Mouse (Mus musculus) subcutaneous adipose tissue, adult 2 months (tissue): Measurements from ENCODE around the gene Rhox4g. TPM values are rescaled to one million over a fixed set of nuclear protein-coding genes. Genes with fewer than 3 reads are reported as not detected.

Source experiments
- polyA plus RNA-seq: library from polyadenylated mRNA; depleted of rRNA; stranded (reverse); fragments of >200 nt; gene quantifications from 2 replicates; pipeline ENCODE4 v1.2.3, GENCODE M21; 2012; ENCODE audit warnings: low replicate concordance; rRNA removed

Gene Rhox4g
- not detected in 2 replicates for polyA plus RNA-seq

GRCm38 (mm10) chrX:37651227-37651626 is at the start of gene Rhox4g:
Gene Rhox4g (minus strand): TSS chrX:37651327.

GRCm38 (mm10) chrX:37673177-37673576 is 22.1 kb upstream of the Rhox4g start, which contains the start of gene Rhox2h:
Gene Rhox2h (minus strand): TSS chrX:37673277.

GRCm38 (mm10) chrX:37668664-37669063 is 17.5 kb upstream of the Rhox4g start, which contains the start of gene Rhox3h:
Gene Rhox3h (minus strand): TSS chrX:37668764.

GRCm38 (mm10) chrX:37643370-37643769 is 7.8 kb downstream of the Rhox4g start, which contains the start of gene Rhox2g:
Gene Rhox2g (minus strand): TSS chrX:37643470.

GRCm38 (mm10) chrX:37628512-37628911 is 22.6 kb downstream of the Rhox4g start, which contains the start of gene Rhox3g:
Gene Rhox3g (minus strand): TSS chrX:37628612.

GRCm38 (mm10) chrX:37607604-37608003 is 43.5 kb downstream of the Rhox4g start, which contains the start of gene Rhox4f:
Gene Rhox4f (minus strand): TSS chrX:37607704.

Other genes starting within 250 kb of the Rhox4g start
- gene Rhox2b, start 239.3 kb downstream of the Rhox4g start, polyA plus RNA-seq = not detected in 2 replicates
- gene Rhox4b, start 218.8 kb downstream of the Rhox4g start, polyA plus RNA-seq = not detected in 2 replicates
- gene Rhox2c, start 197.6 kb downstream of the Rhox4g start, polyA plus RNA-seq = not detected in 2 replicates
- gene Rhox3c, start 192.7 kb downstream of the Rhox4g start, polyA plus RNA-seq = not detected in 2 replicates
- not detected in 2 replicates for gene Rhox4c, start 171.0 kb downstream of the Rhox4g start, polyA plus RNA-seq
- not detected in 2 replicates for gene Rhox2d, start 157.9 kb downstream of the Rhox4g start, polyA plus RNA-seq
- gene Rhox4d, start 137.0 kb downstream of the Rhox4g start, polyA plus RNA-seq = not detected in 2 replicates
- not detected in 2 replicates for gene Rhox2e, start 120.9 kb downstream of the Rhox4g start, polyA plus RNA-seq
- not detected in 2 replicates for gene Rhox3e, start 109.3 kb downstream of the Rhox4g start, polyA plus RNA-seq
- gene Rhox4e, start 93.9 kb downstream of the Rhox4g start, polyA plus RNA-seq = not detected in 2 replicates
- not detected in 2 replicates for gene Rhox2f, start 79.9 kb downstream of the Rhox4g start, polyA plus RNA-seq
- gene Rhox3f, start 70.3 kb downstream of the Rhox4g start, polyA plus RNA-seq = not detected in 2 replicates
- not detected in 2 replicates for gene Rhox4f, start 43.6 kb downstream of the Rhox4g start, polyA plus RNA-seq
- gene Rhox3g, start 22.7 kb downstream of the Rhox4g start, polyA plus RNA-seq = not detected in 2 replicates
- not detected in 2 replicates for gene Rhox2g, start 7.9 kb downstream of the Rhox4g start, polyA plus RNA-seq
- gene Rhox3h, start 17.4 kb upstream of the Rhox4g start, polyA plus RNA-seq = not detected in 2 replicates
- not detected in 2 replicates for gene Rhox2h, start 21.9 kb upstream of the Rhox4g start, polyA plus RNA-seq
- not detected in 2 replicates for gene Rhox5, start 153.5 kb upstream of the Rhox4g start, polyA plus RNA-seq
- not detected in 2 replicates for gene Rhox6, start 175.6 kb upstream of the Rhox4g start, polyA plus RNA-seq
- not detected in 2 replicates for gene Rhox7a, start 180.4 kb upstream of the Rhox4g start, polyA plus RNA-seq
- gene Rhox8, start 227.6 kb upstream of the Rhox4g start, polyA plus RNA-seq = not detected in 2 replicates
- not detected in 2 replicates for gene Rhox7b, start 245.9 kb upstream of the Rhox4g start, polyA plus RNA-seq